Mouse (Mus musculus): ENCODE results near the gene Vps51. TPM values are rescaled to one million over a fixed set of nuclear protein-coding genes. Genes with fewer than 3 reads are reported as not detected.

The Vps51 gene
- polyA plus RNA-seq, 1 experiment = 98.2 TPM

GRCm38 (mm10) chr19:6028991-6029390 is 48.0 kb downstream of the Vps51 start:
- TF ChIP-seq POLR2A (IDR thresholded peaks at IDR 0.05; ENCODE audit: extremely low read depth, insufficient read depth, low read length) (no peak), CTCF (IDR thresholded peaks at IDR 0.05; ENCODE audit: extremely low read depth, insufficient read depth, low read length) (no peak)
- no peak overlapping the region for H3K27ac ChIP-seq (ENCODE audit: insufficient read depth, low read length)
- H3K4me3 ChIP-seq (ENCODE audit: insufficient read depth, low read length) = no peak overlapping the region
- no peaks in the 10 kb centered on the region for H3K4me1 ChIP-seq (ENCODE audit: control insufficient read depth, insufficient read depth, low read length)

- Histone ChIP-seq H3K27ac (ENCODE audit: insufficient read depth, low read length) (no peak overlapping the region), H3K4me3 (ENCODE audit: insufficient read depth, low read length) (no peak overlapping the region), H3K4me1 (ENCODE audit: control insufficient read depth, insufficient read depth, low read length) (no peaks in the 10 kb centered on the region)
- TF ChIP-seq POLR2A (IDR thresholded peaks at IDR 0.05; ENCODE audit: extremely low read depth, insufficient read depth, low read length) = no peak
- TF ChIP-seq CTCF (IDR thresholded peaks at IDR 0.05; ENCODE audit: extremely low read depth, insufficient read depth, low read length) = no peak
Observed at GRCm38 (mm10) chr19:6023930-6024329, 53.1 kb downstream of the Vps51 start.

GRCm38 (mm10) chr19:6023059-6023458 is 54.0 kb downstream of the Vps51 start:
- Histone ChIP-seq H3K27ac (ENCODE audit: insufficient read depth, low read length) (no peak overlapping the region), H3K4me3 (ENCODE audit: insufficient read depth, low read length) (no peak overlapping the region), H3K4me1 (ENCODE audit: control insufficient read depth, insufficient read depth, low read length) (no peaks in the 10 kb centered on the region)
- TF ChIP-seq CTCF (IDR thresholded peaks at IDR 0.05; ENCODE audit: extremely low read depth, insufficient read depth, low read length) (no peak), POLR2A (IDR thresholded peaks at IDR 0.05; ENCODE audit: extremely low read depth, insufficient read depth, low read length) (no peak)

GRCm38 (mm10) chr19:6020276-6020675 is 56.8 kb downstream of the Vps51 start:
- Histone ChIP-seq H3K27ac (ENCODE audit: insufficient read depth, low read length) (no peak overlapping the region), H3K4me3 (ENCODE audit: insufficient read depth, low read length) (no peak overlapping the region)
- no peak for TF ChIP-seq POLR2A (IDR thresholded peaks at IDR 0.05; ENCODE audit: extremely low read depth, insufficient read depth, low read length)
- TF ChIP-seq CTCF (IDR thresholded peaks at IDR 0.05; ENCODE audit: extremely low read depth, insufficient read depth, low read length) = no peak

GRCm38 (mm10) chr19:6018142-6019089 is 58.6 kb downstream of the Vps51 start:
- H3K27ac ChIP-seq (ENCODE audit: insufficient read depth, low read length) = no peak overlapping the region
- no peaks in the 10 kb centered on the region; the same call in 1 of the 2 replicates for H3K4me1 ChIP-seq (ENCODE audit: control insufficient read depth, insufficient read depth, low read length)

More at GRCm38 (mm10) chr19:6020276-6020675, 56.8 kb downstream of the Vps51 start:
- H3K4me1 ChIP-seq (ENCODE audit: control insufficient read depth, insufficient read depth, low read length) = no peaks in the 10 kb centered on the region; the same call in 1 of the 2 replicates

More at GRCm38 (mm10) chr19:6018142-6019089, 58.6 kb downstream of the Vps51 start:
- H3K4me3 ChIP-seq (ENCODE audit: insufficient read depth, low read length) = no peak overlapping the region
- TF ChIP-seq POLR2A (IDR thresholded peaks at IDR 0.05; ENCODE audit: extremely low read depth, insufficient read depth, low read length) (no peak), CTCF (IDR thresholded peaks at IDR 0.05; ENCODE audit: extremely low read depth, insufficient read depth, low read length) (peak; percentile 87)

Other genes with a start within 250 kb of the Vps51 start
- gene Frmd8, start 202.0 kb downstream of the Vps51 start, polyA plus RNA-seq (2012; rRNA removed) = 17.1 and 22.1 TPM in 2 replicates
- 6.6 and 7.4 TPM in 2 replicates for gene Slc25a45, start 199.4 kb downstream of the Vps51 start, polyA plus RNA-seq (2012; rRNA removed)
- gene Tigd3, start 183.1 kb downstream of the Vps51 start, polyA plus RNA-seq (2012; rRNA removed) = 3.6 and 4.0 TPM in 2 replicates
- gene Dpf2, start 164.2 kb downstream of the Vps51 start, polyA plus RNA-seq (2012; rRNA removed) = 96.2 and 99.0 TPM in 2 replicates
- 12.6 and 16.4 TPM in 2 replicates for gene Cdc42ep2, start 152.4 kb downstream of the Vps51 start, polyA plus RNA-seq (2012; rRNA removed)
- 11.7 and 12.9 TPM in 2 replicates for gene Pola2, start 113.0 kb downstream of the Vps51 start, polyA plus RNA-seq (2012; rRNA removed)
- not detected in 2 replicates for gene Slc22a20, start 91.1 kb downstream of the Vps51 start, polyA plus RNA-seq (2012; rRNA removed)
- 18.5 and 20.1 TPM in 2 replicates for gene Capn1, start 61.3 kb downstream of the Vps51 start, polyA plus RNA-seq (2012; rRNA removed)
- gene Syvn1, start 30.7 kb downstream of the Vps51 start, polyA plus RNA-seq (2012; rRNA removed) = 25.4 and 27.5 TPM in 2 replicates
- gene Mrpl49, start 19.4 kb downstream of the Vps51 start, polyA plus RNA-seq (2012; rRNA removed) = 41.4 and 44.4 TPM in 2 replicates
- 920 and 922 TPM in 2 replicates for gene Fau, start 19.4 kb downstream of the Vps51 start, polyA plus RNA-seq (2012; rRNA removed)
- 58.0 and 58.9 TPM in 2 replicates for gene Znhit2, start 16.0 kb downstream of the Vps51 start, polyA plus RNA-seq (2012; rRNA removed)
- 59.3 and 60.1 TPM in 2 replicates for gene Tm7sf2, start 8.9 kb downstream of the Vps51 start, polyA plus RNA-seq (2012; rRNA removed)
- gene Tmem262, start 2.8 kb upstream of the Vps51 start, polyA plus RNA-seq (2012; rRNA removed) = not detected in 2 replicates
- gene Gm28374, start 5.0 kb upstream of the Vps51 start, polyA plus RNA-seq (2012; rRNA removed) = 0.67 and 0.83 TPM in 2 replicates
- gene Zfpl1, start 7.7 kb upstream of the Vps51 start, polyA plus RNA-seq (2012; rRNA removed) = 81.1 and 83.9 TPM in 2 replicates
- gene Cdca5, start 7.8 kb upstream of the Vps51 start, polyA plus RNA-seq (2012; rRNA removed) = 0.15 and 0.44 TPM in 2 replicates
- not detected in 2 replicates for gene AC131692.1, start 17.2 kb upstream of the Vps51 start, polyA plus RNA-seq (2012; rRNA removed)
- 0.13 and 0.21 TPM in 2 replicates for gene Naaladl1, start 28.6 kb upstream of the Vps51 start, polyA plus RNA-seq (2012; rRNA removed)
- gene Sac3d1, start 41.4 kb upstream of the Vps51 start, polyA plus RNA-seq (2012; rRNA removed) = 31.8 and 35.1 TPM in 2 replicates
- 63.8 and 68.9 TPM in 2 replicates for gene Snx15, start 51.1 kb upstream of the Vps51 start, polyA plus RNA-seq (2012; rRNA removed)
- 0.50 and 0.57 TPM in 2 replicates for gene Batf2, start 63.8 kb upstream of the Vps51 start, polyA plus RNA-seq (2012; rRNA removed)
- gene Arl2, start 64.3 kb upstream of the Vps51 start, polyA plus RNA-seq (2012; rRNA removed) = 123 and 135 TPM in 2 replicates
- 0.09 and 0.23 TPM in 2 replicates for gene Majin, start 107.2 kb upstream of the Vps51 start, polyA plus RNA-seq (2012; rRNA removed)
- gene Gpha2, start 149.1 kb upstream of the Vps51 start, polyA plus RNA-seq (2012; rRNA removed) = 0.21 TPM in 1 of 2 replicates, not detected in the other
- 154 and 160 TPM in 2 replicates for gene Ppp2r5b, start 158.6 kb upstream of the Vps51 start, polyA plus RNA-seq (2012; rRNA removed)
- 28.9 and 31.0 TPM in 2 replicates for gene Atg2a, start 164.4 kb upstream of the Vps51 start, polyA plus RNA-seq (2012; rRNA removed)
- 48.2 and 49.2 TPM in 2 replicates for gene Ehd1, start 199.5 kb upstream of the Vps51 start, polyA plus RNA-seq (2012; rRNA removed)
- 2.1 and 2.4 TPM in 2 replicates for gene Cdc42bpg, start 229.2 kb upstream of the Vps51 start, polyA plus RNA-seq (2012; rRNA removed)